Mouse (Mus musculus): ENCODE measurements around the gene Sytl2. TPM values are rescaled to one million over a fixed set of nuclear protein-coding genes. Genes with fewer than 3 reads are reported as not detected.

Gene Sytl2
- total RNA-seq (2023) = 36.7 TPM

GRCm38 (mm10) chr7:90301942-90302646, at the start of gene Sytl2:
Gene Sytl2 (plus strand): TSS chr7:90302252.

GRCm38 (mm10) chr7:90265289-90265970, 36.6 kb upstream of the Sytl2 start, which contains the start of gene Ccdc83:
Gene Ccdc83 (minus strand): TSS chr7:90265777.

DNA sequence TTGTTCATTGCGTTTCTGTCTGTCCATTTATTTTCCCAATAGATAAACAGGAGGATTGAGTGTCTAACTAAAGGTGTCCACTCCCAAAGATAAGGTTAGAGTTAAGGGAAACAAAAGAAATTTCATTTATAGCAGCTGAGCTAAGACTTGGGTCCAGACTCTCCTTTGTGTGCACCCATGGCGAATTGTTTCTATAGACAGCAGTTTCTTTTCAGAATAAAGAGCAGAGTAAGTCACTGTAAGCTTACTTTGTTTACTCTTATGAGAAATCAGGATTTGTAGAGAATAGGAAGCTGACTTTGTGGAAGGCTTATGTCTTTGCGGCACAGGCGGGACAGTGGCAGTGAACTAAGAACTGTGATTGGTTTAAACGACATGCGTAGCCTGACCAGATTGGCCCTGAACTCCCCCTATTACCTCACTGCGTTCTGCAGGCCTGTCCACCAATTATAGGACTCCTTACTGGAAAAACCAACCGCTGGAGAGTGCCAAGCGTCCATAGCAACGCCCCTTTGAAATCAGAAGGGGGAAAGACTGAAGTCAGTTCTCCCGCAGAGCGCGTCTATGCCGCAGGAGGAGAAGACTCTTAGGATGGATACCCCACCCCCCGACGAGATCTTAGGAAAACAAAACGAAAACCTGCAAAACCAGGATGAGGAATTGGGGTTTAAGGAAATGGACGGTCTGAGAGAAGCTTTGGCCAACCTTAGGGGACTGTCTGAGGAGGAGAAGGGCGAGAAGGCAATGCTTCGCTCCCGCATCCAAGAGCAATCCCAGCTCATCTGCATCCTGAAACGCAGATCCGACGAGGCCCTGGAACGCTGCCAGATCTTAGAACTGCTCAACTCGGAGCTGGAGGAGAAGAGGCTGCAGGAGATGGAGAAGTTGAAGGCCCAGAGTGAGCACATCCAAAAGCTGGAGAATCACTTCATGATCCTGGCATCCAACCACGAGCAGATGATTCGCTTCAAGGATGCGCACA, 124.3 kb downstream of the Sytl2 start, which contains the start of gene Ccdc89:
Gene Ccdc89, plus strand, starts transcription at position 558 of the 982 bp plus-strand sequence.

GRCm38 (mm10) chr7:90442518-90443080, 140.5 kb downstream of the Sytl2 start, which contains the start of gene Crebzf:
Gene Crebzf (plus strand): TSS chr7:90442729.

GRCm38 (mm10) chr7:90456845-90457468, 154.9 kb downstream of the Sytl2 start, which contains the start of gene Tmem126a:
Gene Tmem126a (minus strand): TSS chr7:90457229.

Other genes with a start within 250 kb of the Sytl2 start
- 206 TPM for gene Picalm, start 172.0 kb upstream of the Sytl2 start, total RNA-seq (2023)
- gene Ccdc83, start 36.5 kb upstream of the Sytl2 start, total RNA-seq (2023) = not detected
- gene Ccdc89, start 124.3 kb downstream of the Sytl2 start, total RNA-seq (2023) = 0.44 TPM
- gene Crebzf, start 140.5 kb downstream of the Sytl2 start, total RNA-seq (2023) = 232 TPM
- gene Tmem126a, start 155.0 kb downstream of the Sytl2 start, total RNA-seq (2023) = 26.2 TPM
- gene Tmem126b, start 173.7 kb downstream of the Sytl2 start, total RNA-seq (2023) = 5.8 TPM
- 0.53 TPM for gene Dlg2, start 174.4 kb downstream of the Sytl2 start, total RNA-seq (2023)